Mouse (Mus musculus): Measurements from ENCODE around the gene Jmjd1c. TPM values are rescaled to one million over a fixed set of nuclear protein-coding genes. Genes with fewer than 3 reads are reported as not detected.

Gene Jmjd1c
- polyA plus RNA-seq, 1 experiment from 2014 or later: 28.8 TPM

- DNase-seq (ENCODE audit: low spot score) (no peak), ATAC-seq (ENCODE audit: low FRiP score, low TSS enrichment) (no peak)
- no peaks in the 10 kb centered on the region for H3K9me3 ChIP-seq (ENCODE audit: control insufficient read depth, low read length)
- no peaks in the 10 kb centered on the region for H3K36me3 ChIP-seq (ENCODE audit: control insufficient read depth, insufficient read depth, low read length)
- H3K27me3 ChIP-seq (ENCODE audit: control insufficient read depth, insufficient read depth, low read length): no peaks in the 10 kb centered on the region
- H3K4me1 ChIP-seq (replicated peaks; ENCODE audit: control insufficient read depth, insufficient read depth): no peaks in the 10 kb centered on the region
- peak overlapping the region; percentile 63; the same call in 1 of the 2 replicates for H3K9ac ChIP-seq (ENCODE audit: low read length)
- peak overlapping the region; percentile 48 for H3K4me3 ChIP-seq (ENCODE audit: low read depth, low read length)
- no peak for TF ChIP-seq EP300 (optimal IDR thresholded peaks at IDR 0.05)
- no peak for TF ChIP-seq CTCF (IDR thresholded peaks at IDR 0.05; ENCODE audit: low read depth)
- peak overlapping the region; percentile 64 for H3K4me2 ChIP-seq (replicated peaks; ENCODE audit: low read depth)
- peak overlapping the region; percentile 42 for H3K27ac ChIP-seq (replicated peaks)
Measured at GRCm38 (mm10) chr10:67186489-67186888, 90.6 kb downstream of the Jmjd1c start.

- H3K4me3 ChIP-seq (ENCODE audit: low read depth, low read length): peak overlapping the region; percentile 48
- H3K4me1 ChIP-seq (replicated peaks; ENCODE audit: control insufficient read depth, insufficient read depth): no peaks in the 10 kb centered on the region
- H3K36me3 ChIP-seq (ENCODE audit: control insufficient read depth, insufficient read depth, low read length): no peaks in the 10 kb centered on the region
- 0 out of 2 replicates have a peak overlapping the region, but pooled peaks have one; percentile 38 for H3K9ac ChIP-seq (ENCODE audit: low read length)
- peak overlapping the region; percentile 42; the same call in 1 of the 2 replicates for H3K27ac ChIP-seq (replicated peaks)
- peak overlapping the region; percentile 64 for H3K4me2 ChIP-seq (replicated peaks; ENCODE audit: low read depth)
- TF ChIP-seq CTCF (IDR thresholded peaks at IDR 0.05; ENCODE audit: low read depth) (no peak), EP300 (optimal IDR thresholded peaks at IDR 0.05) (no peak)
- no peaks in the 10 kb centered on the region for H3K9me3 ChIP-seq (ENCODE audit: control insufficient read depth, low read length)
- no peak for DNase-seq (ENCODE audit: low spot score)
- H3K27me3 ChIP-seq (ENCODE audit: control insufficient read depth, insufficient read depth, low read length): no peaks in the 10 kb centered on the region
- ATAC-seq (ENCODE audit: low FRiP score, low TSS enrichment): no peak
- WGBS: 6% methylated on average over 5 of the region's 5 CpGs
Measured at GRCm38 (mm10) chr10:67187001-67187453, 91.1 kb downstream of the Jmjd1c start.

- 70% methylated on average over 2 of the region's 2 CpGs for WGBS
- H3K9ac ChIP-seq (ENCODE audit: low read length): no peak overlapping the region
Measured at GRCm38 (mm10) chr10:67187952-67188351, 92.0 kb downstream of the Jmjd1c start.

GRCm38 (mm10) chr10:67189057-67189456 is 93.1 kb downstream of the Jmjd1c start:
- DNase-seq (ENCODE audit: low spot score) (no peak), ATAC-seq (ENCODE audit: low FRiP score, low TSS enrichment) (no peak)
- Histone ChIP-seq H3K27me3 (ENCODE audit: control insufficient read depth, insufficient read depth, low read length) (no peaks in the 10 kb centered on the region), H3K9me3 (ENCODE audit: control insufficient read depth, low read length) (no peaks in the 10 kb centered on the region), H3K4me3 (ENCODE audit: low read depth, low read length) (no peak overlapping the region), H3K27ac (replicated peaks) (no peak overlapping the region), H3K4me1 (replicated peaks; ENCODE audit: control insufficient read depth, insufficient read depth) (no peaks in the 10 kb centered on the region), H3K9ac (ENCODE audit: low read length) (no peak overlapping the region), H3K4me2 (replicated peaks; ENCODE audit: low read depth) (no peak overlapping the region), H3K36me3 (ENCODE audit: control insufficient read depth, insufficient read depth, low read length) (0 out of 2 replicates have a peak, but pooled peaks cover 2% of the 10 kb centered on the region)
- TF ChIP-seq EP300 (optimal IDR thresholded peaks at IDR 0.05) (no peak), CTCF (IDR thresholded peaks at IDR 0.05; ENCODE audit: low read depth) (no peak)

More at GRCm38 (mm10) chr10:67187952-67188351, 92.0 kb downstream of the Jmjd1c start:
- DNase-seq (ENCODE audit: low spot score): no peak
- H3K4me1 ChIP-seq (replicated peaks; ENCODE audit: control insufficient read depth, insufficient read depth): no peaks in the 10 kb centered on the region
- ATAC-seq (ENCODE audit: low FRiP score, low TSS enrichment): no peak
- H3K36me3 ChIP-seq (ENCODE audit: control insufficient read depth, insufficient read depth, low read length): no peaks in the 10 kb centered on the region
- H3K27ac ChIP-seq (replicated peaks): no peak overlapping the region
- TF ChIP-seq CTCF (IDR thresholded peaks at IDR 0.05; ENCODE audit: low read depth): no peak
- TF ChIP-seq EP300 (optimal IDR thresholded peaks at IDR 0.05): no peak
- H3K9me3 ChIP-seq (ENCODE audit: control insufficient read depth, low read length): no peaks in the 10 kb centered on the region
- H3K27me3 ChIP-seq (ENCODE audit: control insufficient read depth, insufficient read depth, low read length): no peaks in the 10 kb centered on the region
- H3K4me2 ChIP-seq (replicated peaks; ENCODE audit: low read depth): peak overlapping the region; percentile 64
- H3K4me3 ChIP-seq (ENCODE audit: low read depth, low read length): peak overlapping the region; percentile 17; the same call in 1 of the 2 replicates

DNA sequence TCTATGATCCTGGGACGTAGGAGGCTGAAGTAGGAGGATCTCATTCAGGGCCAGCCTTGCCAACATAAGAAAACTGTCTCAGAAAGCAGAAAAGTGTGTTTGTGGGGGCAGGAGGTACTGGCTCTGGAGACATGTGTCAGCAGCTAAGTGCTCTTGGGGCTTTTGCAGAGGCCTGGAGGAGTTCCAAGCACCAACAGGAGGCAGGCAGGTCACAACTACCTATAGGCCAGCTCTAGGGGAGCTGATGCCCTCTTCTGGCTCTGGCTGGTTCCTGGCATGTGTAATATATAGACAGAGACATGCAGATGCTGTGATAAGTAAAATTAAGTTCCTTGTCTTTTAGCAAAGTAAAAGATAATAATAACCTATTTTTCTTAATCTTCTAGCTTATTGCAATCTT is 94.3 kb downstream of the Jmjd1c start:
- Histone ChIP-seq H3K4me2 (replicated peaks; ENCODE audit: low read depth) (no peak overlapping the region), H3K4me1 (replicated peaks; ENCODE audit: control insufficient read depth, insufficient read depth) (no peaks in the 10 kb centered on the region), H3K27me3 (ENCODE audit: control insufficient read depth, insufficient read depth, low read length) (no peaks in the 10 kb centered on the region), H3K36me3 (ENCODE audit: control insufficient read depth, insufficient read depth, low read length) (0 out of 2 replicates have a peak, but pooled peaks cover 2% of the 10 kb centered on the region), H3K9me3 (ENCODE audit: control insufficient read depth, low read length) (no peaks in the 10 kb centered on the region), H3K27ac (replicated peaks) (no peak overlapping the region), H3K9ac (ENCODE audit: low read length) (no peak overlapping the region), H3K4me3 (ENCODE audit: low read depth, low read length) (no peak overlapping the region)
- TF ChIP-seq CTCF (IDR thresholded peaks at IDR 0.05; ENCODE audit: low read depth) (peak; percentile 52), EP300 (optimal IDR thresholded peaks at IDR 0.05) (no peak)
- 52% methylated on average over 1 of the region's 1 CpGs for WGBS
- DNase-seq (ENCODE audit: low spot score) (no peak), ATAC-seq (ENCODE audit: low FRiP score, low TSS enrichment) (no peak)

DNA sequence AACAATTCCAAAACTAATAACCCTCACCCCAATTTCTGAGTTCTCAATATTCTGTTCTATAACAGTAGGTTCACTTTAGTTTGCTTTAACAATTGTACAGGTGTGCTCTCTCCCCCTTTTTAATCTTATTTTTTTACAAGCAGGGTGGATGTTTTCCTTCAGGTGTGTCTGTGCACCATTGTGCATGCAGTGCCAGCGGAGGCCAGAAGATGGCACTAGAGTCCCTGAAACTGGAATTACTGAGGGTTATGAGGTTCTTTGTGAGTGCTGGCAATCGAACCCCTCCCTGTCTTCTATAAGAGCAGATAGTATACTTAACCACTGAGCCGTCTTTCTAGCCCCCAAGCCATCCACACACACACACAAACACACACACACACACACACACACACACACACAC is 96.4 kb downstream of the Jmjd1c start:
- no peaks in the 10 kb centered on the region for H3K27me3 ChIP-seq (ENCODE audit: control insufficient read depth, insufficient read depth, low read length)
- no peak for ATAC-seq (ENCODE audit: low FRiP score, low TSS enrichment)
- H3K27ac ChIP-seq (replicated peaks): no peak overlapping the region
- peak; percentile 62 for TF ChIP-seq CTCF (IDR thresholded peaks at IDR 0.05; ENCODE audit: low read depth)
- no peak for TF ChIP-seq EP300 (optimal IDR thresholded peaks at IDR 0.05)
- 92% methylated on average over 3 of the region's 3 CpGs for WGBS
- H3K9me3 ChIP-seq (ENCODE audit: control insufficient read depth, low read length): no peaks in the 10 kb centered on the region
- H3K4me3 ChIP-seq (ENCODE audit: low read depth, low read length): no peak overlapping the region
- peak; percentile 24 for DNase-seq (ENCODE audit: low spot score)
- H3K9ac ChIP-seq (ENCODE audit: low read length): no peak overlapping the region
- 0 out of 2 replicates have a peak, but pooled peaks cover 2% of the 10 kb centered on the region for H3K36me3 ChIP-seq (ENCODE audit: control insufficient read depth, insufficient read depth, low read length)
- no peaks in the 10 kb centered on the region for H3K4me1 ChIP-seq (replicated peaks; ENCODE audit: control insufficient read depth, insufficient read depth)
- H3K4me2 ChIP-seq (replicated peaks; ENCODE audit: low read depth): no peak overlapping the region
